Mouse (Mus musculus) brown adipose tissue, adult 24 weeks (tissue): ENCODE data around the gene Scn1b. TPM values are rescaled to one million over a fixed set of nuclear protein-coding genes. Genes with fewer than 3 reads are reported as not detected.
A peak's percentile ranks its signal among the peaks of the same experiment; 100 is the strongest.

ENCODE experiments used
- H3K27ac ChIP-seq: fragments of 200-500 bp; replicated peaks from 2 replicates; pipeline ENCODE4 v1.5.1; 2012; ENCODE audit warnings: low read depth, mild to moderate bottlenecking, low read length
- H3K4me1 ChIP-seq: fragments of 200-500 bp; 2 replicates; pipeline ENCODE4 v1.6.1; 2012; ENCODE audit warnings: low read length, mixed read lengths; ENCODE audit not compliant: control insufficient read depth, insufficient read depth, insufficient read length
- H3K4me3 ChIP-seq: fragments of 200-500 bp; 2 replicates; pipeline ENCODE4 v1.5.1; 2012; ENCODE audit warnings: low read depth, mild to moderate bottlenecking, low read length, moderate library complexity; ENCODE audit not compliant: insufficient read depth
- polyA plus RNA-seq: library from polyadenylated mRNA; stranded (reverse); fragments of >200 nt; gene quantifications from 2 replicates; pipeline ENCODE4 v1.2.4, GENCODE M21; 2012; ENCODE audit not compliant: missing spikeins, insufficient read depth, insufficient read length

Gene Scn1b
- polyA plus RNA-seq, 1 experiment: 30.4 TPM

DNA sequence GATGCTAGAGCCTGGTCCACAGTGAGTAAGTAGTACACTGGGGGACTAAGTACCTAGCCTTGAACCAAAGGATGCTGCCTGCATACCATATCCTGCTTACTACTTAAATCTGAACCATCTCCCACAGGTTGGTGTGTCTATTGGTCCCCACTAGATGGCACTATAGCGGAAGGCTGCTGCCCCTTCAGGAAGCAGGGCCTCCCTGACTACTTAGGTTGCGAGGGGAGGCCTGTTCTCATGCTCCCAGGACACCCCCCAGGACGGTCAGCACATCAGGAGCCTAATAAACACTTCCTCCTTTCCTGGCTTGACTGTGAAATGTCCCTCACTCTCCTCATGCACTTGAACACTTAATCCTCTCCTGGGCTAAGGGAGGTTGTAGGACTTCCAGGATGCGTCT is 4.0 kb upstream of the Scn1b start:
- Histone ChIP-seq H3K27ac (no peak overlapping the region), H3K4me1 (no peaks in the 10 kb centered on the region), H3K4me3 (no peak overlapping the region)

GRCm38 (mm10) chr7:31130197-31130596 is 3.4 kb upstream of the Scn1b start:
- no peak overlapping the region for H3K27ac ChIP-seq
- no peaks in the 10 kb centered on the region for H3K4me1 ChIP-seq
- H3K4me3 ChIP-seq: no peak overlapping the region

DNA sequence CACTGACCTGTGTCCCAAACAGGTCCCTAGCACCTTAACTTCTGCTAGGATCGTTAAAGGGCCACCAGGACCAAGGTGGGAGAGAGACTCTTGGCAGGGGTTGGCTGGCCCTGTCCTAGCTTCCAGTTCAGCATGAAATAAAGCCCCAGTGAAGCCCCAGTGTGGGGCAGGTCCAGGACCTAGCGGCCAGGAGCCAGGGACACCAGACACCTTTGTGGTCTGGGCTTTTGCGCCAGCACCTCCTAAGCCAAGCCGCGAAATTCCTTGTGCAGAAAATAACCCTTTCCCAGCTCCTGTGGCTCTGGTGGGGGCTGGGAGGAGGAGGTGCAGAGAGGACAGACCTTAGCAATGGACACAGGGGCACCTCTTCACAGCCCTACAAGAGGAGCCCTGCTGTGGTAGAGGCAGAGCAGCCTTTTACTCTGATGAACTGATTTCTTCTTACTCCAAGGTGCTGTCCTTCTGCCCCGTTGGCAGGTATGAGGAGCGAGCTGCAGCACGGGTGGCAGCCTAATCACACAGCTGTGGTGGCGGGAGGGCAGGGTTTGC is 1.4 kb upstream of the Scn1b start:
- no peak overlapping the region for H3K4me3 ChIP-seq
- no peak overlapping the region for H3K27ac ChIP-seq
- H3K4me1 ChIP-seq: no peaks in the 10 kb centered on the region

DNA sequence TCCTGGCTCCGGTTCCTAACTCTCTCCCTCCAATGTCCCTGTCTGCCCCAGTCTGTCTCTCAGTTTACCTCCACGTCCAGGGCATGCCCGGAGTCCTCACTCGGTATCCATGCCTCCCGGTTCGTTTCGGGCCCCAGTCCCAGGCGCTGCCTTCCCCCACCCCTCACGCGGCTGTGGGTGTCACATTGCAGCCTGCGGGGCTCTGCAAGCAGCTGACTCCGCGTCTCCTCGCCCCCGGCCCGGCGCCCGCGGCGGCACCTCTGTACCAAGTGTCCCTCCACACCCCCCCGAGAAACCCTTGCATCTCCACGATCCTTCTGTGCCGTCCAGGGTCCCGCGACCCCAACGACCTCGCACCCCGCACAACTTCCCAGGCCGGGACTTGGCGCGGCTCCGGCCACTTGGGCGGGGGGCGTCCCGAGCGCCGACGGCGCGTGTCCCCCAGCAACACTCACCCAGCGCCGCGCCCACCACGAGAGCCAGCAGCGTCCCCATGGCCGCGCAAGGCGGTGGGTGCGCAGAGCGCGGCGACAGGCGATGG is 522 bp downstream of the Scn1b start:
- no peaks in the 10 kb centered on the region for H3K4me1 ChIP-seq
- H3K4me3 ChIP-seq: peak overlapping the region; percentile 59
- no peak overlapping the region for H3K27ac ChIP-seq

GRCm38 (mm10) chr7:31125116-31125515 is 1.7 kb downstream of the Scn1b start:
- Histone ChIP-seq H3K4me3 (0 out of 2 replicates have a peak overlapping the region, but pooled peaks have one; percentile 59), H3K27ac (no peak overlapping the region)

GRCm38 (mm10) chr7:31124381-31124780 is 2.4 kb downstream of the Scn1b start:
- H3K27ac ChIP-seq: no peak overlapping the region
- no peak overlapping the region for H3K4me3 ChIP-seq
- H3K4me1 ChIP-seq: no peaks in the 10 kb centered on the region

More at GRCm38 (mm10) chr7:31125116-31125515, 1.7 kb downstream of the Scn1b start:
- H3K4me1 ChIP-seq: no peaks in the 10 kb centered on the region

DNA sequence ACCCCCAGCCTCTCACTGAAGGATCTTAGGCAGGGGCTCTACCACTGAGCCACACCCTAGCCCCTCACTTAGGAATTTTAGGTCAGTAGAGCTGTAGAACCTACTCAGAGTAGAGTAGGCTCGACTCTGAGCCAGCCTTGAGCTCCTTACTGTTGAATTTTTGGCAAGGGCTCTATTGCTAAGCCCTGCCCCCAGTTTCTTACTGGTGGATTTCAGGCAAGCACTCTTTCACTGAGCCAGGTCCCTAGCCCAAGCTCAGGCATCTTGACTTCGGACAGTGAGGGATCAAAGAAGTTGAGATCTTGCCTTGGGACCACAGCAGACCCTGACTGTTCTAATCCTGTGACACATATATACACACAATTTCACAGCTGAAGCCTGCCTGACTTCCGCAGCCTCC is 3.1 kb downstream of the Scn1b start:
- H3K4me3 ChIP-seq: no peak overlapping the region

GRCm38 (mm10) chr7:31122641-31123631 is 3.9 kb downstream of the Scn1b start:
- Histone ChIP-seq H3K4me3 (no peak overlapping the region), H3K27ac (no peak overlapping the region), H3K4me1 (no peaks in the 10 kb centered on the region)

More for the DNA sequence above, 3.1 kb downstream of the Scn1b start:
- no peaks in the 10 kb centered on the region for H3K4me1 ChIP-seq
- H3K27ac ChIP-seq: no peak overlapping the region

DNA sequence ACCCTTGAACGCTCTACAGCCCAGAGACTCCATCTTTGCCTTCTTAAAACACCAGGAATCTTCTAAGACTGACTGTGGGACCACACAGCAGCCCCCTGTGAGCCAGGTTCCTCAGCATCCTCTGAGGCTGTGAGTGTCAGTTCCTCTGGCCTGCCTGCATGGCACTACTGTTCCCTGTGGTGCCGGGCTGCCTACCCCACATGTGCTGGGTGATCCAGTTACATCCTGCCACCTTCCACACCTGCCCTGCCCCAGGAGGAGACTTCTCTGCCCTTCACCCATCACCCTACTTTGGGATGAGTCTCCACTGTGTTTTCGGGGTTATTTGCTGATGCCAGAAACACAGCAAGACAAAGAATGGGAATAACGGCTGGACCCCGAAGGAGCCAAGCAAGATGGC is 7.2 kb downstream of the Scn1b start:
- H3K4me3 ChIP-seq: no peak overlapping the region
- peaks cover 8% of the 10 kb centered on the region for H3K4me1 ChIP-seq
- H3K27ac ChIP-seq: no peak overlapping the region

DNA sequence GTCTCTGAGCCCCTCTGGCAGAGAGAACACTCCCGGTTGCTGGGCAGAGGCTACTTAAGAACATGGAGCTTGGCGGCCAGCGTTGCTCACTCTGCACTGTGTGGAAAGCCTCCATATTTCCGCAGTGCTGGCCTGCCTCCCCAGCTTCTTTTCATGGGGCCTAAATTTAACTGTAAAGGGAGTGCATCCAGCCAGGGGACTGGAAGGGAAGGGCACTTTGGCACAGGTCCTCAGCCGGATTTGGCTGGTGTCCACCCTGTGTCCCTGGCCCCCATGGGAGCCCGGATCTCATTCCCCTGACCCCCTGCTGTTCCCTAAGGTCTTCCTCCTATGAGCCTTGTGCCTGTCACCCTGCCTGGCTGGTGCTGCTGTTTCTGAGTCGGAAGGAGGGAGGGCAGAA is 8.3 kb downstream of the Scn1b start:
- Histone ChIP-seq H3K4me3 (no peak overlapping the region), H3K27ac (no peak overlapping the region), H3K4me1 (peaks cover 8% of the 10 kb centered on the region)

DNA sequence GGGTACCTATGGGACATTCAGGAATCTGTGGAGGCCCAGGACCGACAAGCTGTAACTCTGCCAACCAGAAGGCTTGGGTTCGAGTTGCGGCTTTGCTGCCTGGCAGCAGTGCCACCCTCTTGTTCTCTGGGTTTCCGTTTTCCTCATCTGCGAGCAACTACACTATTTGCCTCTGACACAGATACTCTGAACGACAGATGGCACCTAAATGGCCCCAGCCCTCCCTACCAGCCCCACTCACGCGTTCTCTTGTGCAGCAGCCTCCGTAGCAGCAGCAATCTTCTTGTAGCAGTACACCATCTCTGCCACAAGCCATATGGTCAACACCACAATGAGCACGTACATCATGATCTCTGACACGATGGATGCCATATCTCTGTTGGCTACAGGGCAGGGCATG is 9.3 kb downstream of the Scn1b start:
- H3K4me1 ChIP-seq: peaks cover 8% of the 10 kb centered on the region
- H3K27ac ChIP-seq: no peak overlapping the region
- H3K4me3 ChIP-seq: no peak overlapping the region

DNA sequence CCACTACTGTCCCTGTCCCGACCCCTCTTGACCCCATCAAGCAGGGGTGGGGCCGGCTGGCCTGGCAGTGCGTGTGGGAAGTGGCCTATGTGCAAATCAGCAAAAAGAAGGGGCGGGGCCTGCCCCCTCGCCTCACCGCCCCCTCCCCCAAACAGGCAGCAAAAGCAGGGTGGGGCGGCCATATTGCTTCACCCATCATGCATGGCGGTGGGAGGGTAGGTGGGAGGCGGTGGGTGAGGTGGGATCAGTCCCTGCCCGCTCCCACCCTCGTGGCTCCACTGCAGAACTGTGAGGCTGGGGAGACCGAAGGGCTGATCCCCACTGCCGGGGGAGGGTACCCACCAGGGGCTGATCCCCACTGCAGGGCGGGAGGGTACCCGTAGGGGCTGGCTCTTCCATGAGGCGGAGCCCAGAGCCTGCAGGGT is 10.1 kb downstream of the Scn1b start:
- no peak overlapping the region for H3K4me3 ChIP-seq
- no peak overlapping the region for H3K27ac ChIP-seq
- peaks cover 8% of the 10 kb centered on the region for H3K4me1 ChIP-seq

- peaks cover 8% of the 10 kb centered on the region for H3K4me1 ChIP-seq
- peak overlapping the region; percentile 66 for H3K27ac ChIP-seq
- no peak overlapping the region for H3K4me3 ChIP-seq
Measured at GRCm38 (mm10) chr7:31115587-31116043, 11.2 kb downstream of the Scn1b start.

- Histone ChIP-seq H3K27ac (peak within 1 kb of the TSS; percentile 66), H3K4me3 (no peak within 1 kb of the TSS)
Measured at GRCm38 (mm10) chr7:31115182-31115581, 11.6 kb downstream of the Scn1b start, which contains the start of gene Hpn. Hpn (minus strand) TSS chr7:31115290.

GRCm38 (mm10) chr7:31114646-31115045 is 12.2 kb downstream of the Scn1b start:
- Histone ChIP-seq H3K4me3 (no peak overlapping the region), H3K27ac (no peak overlapping the region), H3K4me1 (peaks cover 8% of the 10 kb centered on the region)

More at GRCm38 (mm10) chr7:31115182-31115581, 11.6 kb downstream of the Scn1b start, which contains the start of gene Hpn:
- peaks cover 8% of the 10 kb centered on the region for H3K4me1 ChIP-seq
